Mouse (Mus musculus) midbrain, postnatal 0 days (tissue): ENCODE data around the gene Fitm2. TPM values are rescaled to one million over a fixed set of nuclear protein-coding genes. Genes with fewer than 3 reads are reported as not detected.

Experiments used
- ATAC-seq: fragments of 200-750 bp; cut with Nextera tagmentation; 2 replicates; pipeline ENCODE4 v1.8.0; 2017; ENCODE audit warnings: moderate number of reproducible peaks, mild to moderate bottlenecking, moderate TSS enrichment, moderate library complexity; ENCODE audit not compliant: low FRiP score
- DNase-seq: peaks from one replicate; pipeline ENCODE4 v3.0.0-alpha.2; 2015; ENCODE audit warnings: low spot score
- H3K27ac ChIP-seq: fragments of 300-500 bp; sonication (generic); 2 replicates; pipeline ENCODE4 v1.5.1; 2014; ENCODE audit warnings: low read depth, mild to moderate bottlenecking, low read length, mixed read lengths
- H3K27me3 ChIP-seq: fragments of 300-500 bp; sonication (generic); 2 replicates; pipeline ENCODE4 v1.6.1; 2014; ENCODE audit warnings: low read length, control low read depth, mixed read lengths; ENCODE audit not compliant: insufficient read depth
- H3K36me3 ChIP-seq: fragments of 300-500 bp; sonication (generic); 2 replicates; pipeline ENCODE4 v1.6.1; 2014; ENCODE audit warnings: low read length, control low read depth, mixed read lengths; ENCODE audit not compliant: insufficient read depth
- H3K4me1 ChIP-seq: fragments of 300-500 bp; sonication (generic); 2 replicates; pipeline ENCODE4 v1.6.1; 2014; ENCODE audit warnings: mild to moderate bottlenecking, control low read depth, antibody characterized with exemption, low read length, mixed read lengths; ENCODE audit not compliant: insufficient read depth
- H3K4me2 ChIP-seq: fragments of 300-500 bp; sonication (generic); 2 replicates; pipeline ENCODE4 v1.6.1; 2014; ENCODE audit warnings: low read depth, mild to moderate bottlenecking, low read length, mixed read lengths; ENCODE audit not compliant: poor library complexity, severe bottlenecking
- H3K4me3 ChIP-seq: fragments of 300-500 bp; sonication (generic); 2 replicates; pipeline ENCODE4 v1.5.1; 2014; ENCODE audit warnings: low read depth, mild to moderate bottlenecking, low read length, moderate library complexity
- H3K9ac ChIP-seq: fragments of 300-500 bp; sonication (generic); replicated peaks from 2 replicates; pipeline ENCODE4 v1.6.1; 2014; ENCODE audit warnings: mild to moderate bottlenecking, low read length, moderate library complexity, mixed read lengths; ENCODE audit not compliant: poor library complexity, severe bottlenecking
- H3K9me3 ChIP-seq: fragments of 300-500 bp; sonication (generic); 2 replicates; pipeline ENCODE4 v1.6.1; 2016; ENCODE audit warnings: low read length, control low read depth
- CTCF ChIP-seq: IDR thresholded peaks from 2 replicates; pipeline ENCODE4 v1.5.1; 2016; ENCODE audit warnings: antibody characterized with exemption, mild to moderate bottlenecking
- WGBS: fragments of 180-500 bp; shearing (Covaris S2); extraction: QIAGEN DNeasy Blood & Tissue Kit; methylation state at CpG from one replicate; pipeline ENCODE4 v1.1.7; 2014; 5-methylcytosine and 5-hydroxymethylcytosine counted together
- polyA plus RNA-seq: library from polyadenylated mRNA; unstranded; fragments of >200 nt; fragmentation: Nextera tagmentation; extraction: Ambion mirVana; gene quantifications from 2 replicates; pipeline ENCODE4 v1.2.1, GENCODE M21; 2015
- total RNA-seq: library from RNA; depleted of rRNA; stranded (reverse); fragments of >200 nt; gene quantifications from 2 replicates; pipeline ENCODE4 v1.2.3, GENCODE M21; 2014

The Fitm2 gene
- total and polyA plus RNA-seq, 2 experiments from 2014 or later: 15.4 to 29.9 TPM

GRCm38 (mm10) chr2:163468866-163469265 is 3.6 kb downstream of the Fitm2 start:
- no peak overlapping the region for H3K9ac ChIP-seq
- no peaks in the 10 kb centered on the region; the same call in 1 of the 2 replicates for H3K27me3 ChIP-seq
- no peak overlapping the region for H3K4me2 ChIP-seq
- TF ChIP-seq CTCF: no peak
- H3K4me1 ChIP-seq: 0 out of 2 replicates have a peak, but pooled peaks cover 8% of the 10 kb centered on the region
- H3K27ac ChIP-seq: no peak overlapping the region
- WGBS: 97% methylated on average over 6 of the region's 6 CpGs
- no peak for DNase-seq
- no peaks in the 10 kb centered on the region for H3K9me3 ChIP-seq
- no peak for ATAC-seq
- H3K4me3 ChIP-seq: no peak overlapping the region
- H3K36me3 ChIP-seq: peaks cover 29% of the 10 kb centered on the region

DNA sequence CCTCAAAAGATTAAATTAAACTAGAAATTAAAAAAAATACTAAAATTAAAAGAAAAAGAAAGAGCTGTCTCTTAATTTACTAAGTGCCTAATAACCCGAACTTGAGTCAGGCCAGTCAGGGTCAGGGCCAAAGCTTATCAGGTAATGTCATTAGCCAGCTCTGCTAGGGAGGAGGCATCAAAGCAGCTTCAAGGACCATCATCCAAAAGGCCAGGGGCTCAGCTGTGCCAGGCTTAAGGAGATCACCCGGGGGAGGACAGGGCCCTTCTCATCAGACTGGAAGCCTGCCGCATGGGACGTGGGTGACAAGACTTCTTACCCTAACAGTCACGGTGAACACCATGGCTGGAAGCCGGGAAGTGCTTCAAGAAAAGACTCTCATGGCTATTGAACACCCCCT is 4.8 kb downstream of the Fitm2 start:
- TF ChIP-seq CTCF: no peak
- 0 out of 2 replicates have a peak, but pooled peaks cover 8% of the 10 kb centered on the region for H3K4me1 ChIP-seq
- H3K9me3 ChIP-seq: no peaks in the 10 kb centered on the region
- no peak overlapping the region for H3K27ac ChIP-seq
- no peak for DNase-seq
- H3K9ac ChIP-seq: no peak overlapping the region
- no peak overlapping the region for H3K4me2 ChIP-seq
- no peak overlapping the region for H3K4me3 ChIP-seq
- peaks cover 29% of the 10 kb centered on the region for H3K36me3 ChIP-seq
- WGBS: 95% methylated on average over 6 of the region's 6 CpGs
- H3K27me3 ChIP-seq: no peaks in the 10 kb centered on the region; the same call in 1 of the 2 replicates
- ATAC-seq: no peak

DNA sequence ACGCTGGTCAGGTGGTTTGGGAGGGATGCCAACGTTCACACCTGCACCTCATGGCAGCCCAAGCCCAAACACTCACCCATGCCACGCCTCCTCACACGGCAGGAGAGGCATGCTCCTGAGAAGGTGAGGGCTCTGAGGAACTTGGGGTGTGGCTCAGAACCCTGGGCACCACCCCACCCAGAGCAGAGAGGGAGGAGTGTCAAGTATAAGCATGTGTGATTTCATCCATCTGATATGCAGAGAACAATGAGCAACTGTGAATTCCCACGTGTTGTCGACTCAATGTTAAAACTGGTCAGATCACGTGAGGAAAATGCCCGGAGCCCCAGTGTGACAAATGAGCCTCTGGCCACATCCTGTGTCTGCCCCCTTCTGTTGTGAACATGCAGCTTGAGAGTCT is 5.7 kb downstream of the Fitm2 start:
- Histone ChIP-seq H3K9me3 (no peaks in the 10 kb centered on the region), H3K9ac (no peak overlapping the region), H3K4me1 (0 out of 2 replicates have a peak, but pooled peaks cover 8% of the 10 kb centered on the region), H3K27ac (no peak overlapping the region), H3K4me3 (no peak overlapping the region), H3K27me3 (no peaks in the 10 kb centered on the region), H3K4me2 (no peak overlapping the region), H3K36me3 (peaks cover 29% of the 10 kb centered on the region)
- DNase-seq (no peak), ATAC-seq (no peak)
- 85% methylated on average over 8 of the region's 8 CpGs for WGBS
- TF ChIP-seq CTCF: no peak

DNA sequence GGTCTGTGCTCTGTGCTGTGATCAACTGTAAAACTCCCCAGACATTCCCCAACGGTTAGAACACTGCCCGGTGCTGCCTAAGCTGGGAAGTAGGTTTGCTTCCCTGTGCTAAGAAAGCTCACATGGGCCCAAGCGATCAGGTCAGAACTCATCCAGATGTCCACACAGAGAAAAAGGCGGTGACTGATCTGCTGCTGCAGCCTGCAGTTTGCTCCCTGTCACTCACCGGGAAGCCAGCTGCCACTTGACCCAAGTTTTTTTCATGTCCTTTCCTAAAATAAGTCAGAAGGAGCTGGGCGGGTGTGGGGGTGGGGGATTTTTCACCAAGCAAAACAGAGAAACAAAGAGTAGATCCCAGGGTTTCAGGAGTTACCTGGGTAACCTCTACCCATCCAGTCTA is 7.9 kb downstream of the Fitm2 start:
- Histone ChIP-seq H3K4me3 (no peak overlapping the region), H3K4me2 (no peak overlapping the region), H3K27me3 (no peaks in the 10 kb centered on the region), H3K4me1 (no peaks in the 10 kb centered on the region), H3K9me3 (no peaks in the 10 kb centered on the region), H3K36me3 (peaks cover 25% of the 10 kb centered on the region), H3K27ac (no peak overlapping the region), H3K9ac (no peak overlapping the region)
- ATAC-seq: no peak
- TF ChIP-seq CTCF: no peak
- 82% methylated on average over 6 of the region's 6 CpGs for WGBS
- DNase-seq: no peak

DNA sequence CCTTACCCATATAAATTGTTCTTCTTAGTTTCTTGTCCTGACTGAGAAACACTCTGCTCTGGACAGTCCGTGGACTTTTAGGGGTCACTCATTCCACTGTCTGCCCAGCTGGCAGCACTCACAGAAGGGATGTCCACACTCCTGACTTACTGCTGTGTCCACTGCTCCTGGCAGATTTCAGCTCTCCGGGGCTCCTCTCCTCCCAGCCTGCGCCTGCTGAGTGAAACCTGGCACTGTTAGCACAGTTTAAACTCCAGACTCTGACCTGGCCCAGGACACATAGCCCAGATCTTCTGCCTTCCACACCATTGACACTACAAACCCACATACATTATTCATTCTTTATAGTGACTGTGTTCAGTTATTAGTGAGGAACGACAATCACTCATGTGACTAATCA is 8.4 kb downstream of the Fitm2 start:
- Histone ChIP-seq H3K36me3 (peaks cover 19% of the 10 kb centered on the region), H3K9me3 (no peaks in the 10 kb centered on the region), H3K9ac (no peak overlapping the region), H3K4me3 (no peak overlapping the region), H3K27me3 (no peaks in the 10 kb centered on the region), H3K27ac (no peak overlapping the region), H3K4me2 (no peak overlapping the region), H3K4me1 (no peaks in the 10 kb centered on the region)
- no peak for TF ChIP-seq CTCF
- 78% methylated on average over 4 of the region's 4 CpGs for WGBS
- DNase-seq (no peak), ATAC-seq (no peak)

- no peak for ATAC-seq
- WGBS: 68% methylated on average over 10 of the region's 10 CpGs
Measured at GRCm38 (mm10) chr2:163463251-163463769, 9.1 kb downstream of the Fitm2 start.

More at GRCm38 (mm10) chr2:163463251-163463769, 9.1 kb downstream of the Fitm2 start:
- no peak for DNase-seq
- H3K4me3 ChIP-seq: no peak overlapping the region
- H3K27ac ChIP-seq: no peak overlapping the region
- 0 out of 2 replicates have a peak, but pooled peaks cover 4% of the 10 kb centered on the region for H3K27me3 ChIP-seq
- no peak overlapping the region for H3K9ac ChIP-seq
- TF ChIP-seq CTCF: no peak
- H3K4me2 ChIP-seq: no peak overlapping the region
- peaks cover 15% of the 10 kb centered on the region for H3K36me3 ChIP-seq
- peaks cover 3% of the 10 kb centered on the region; the same call in 1 of the 2 replicates for H3K4me1 ChIP-seq
- no peaks in the 10 kb centered on the region for H3K9me3 ChIP-seq
